Mouse (Mus musculus): ENCODE data around the gene Ip6k2.

The Ip6k2 gene

GRCm38 (mm10) chr9:108820077-108820476 is 36.5 kb downstream of the Ip6k2 start:
- no peak for DNase-seq (ENCODE audit: low read depth, low spot score)

- no peak for DNase-seq (ENCODE audit: low read depth, low spot score)
These were observed 40.6 kb downstream of the Ip6k2 start for GRCm38 (mm10) chr9:108824144-108824685.

- peak; percentile 89 for DNase-seq (ENCODE audit: low read depth, low spot score)
These were observed 41.3 kb downstream of the Ip6k2 start for GRCm38 (mm10) chr9:108824755-108825413.

- peak; percentile 85 for DNase-seq (ENCODE audit: low read depth, low spot score)
These were observed 42.5 kb downstream of the Ip6k2 start, which contains the start of gene Celsr3 for GRCm38 (mm10) chr9:108825820-108826699. Gene Celsr3, plus strand, starts transcription at chr9:108826320.

GRCm38 (mm10) chr9:108826700-108827340 is 43.2 kb downstream of the Ip6k2 start:
- peak; percentile 37 for DNase-seq (ENCODE audit: low read depth, low spot score)

GRCm38 (mm10) chr9:108827454-108827853 is 43.9 kb downstream of the Ip6k2 start:
- DNase-seq (ENCODE audit: low read depth, low spot score): no peak

GRCm38 (mm10) chr9:108827906-108828305 is 44.3 kb downstream of the Ip6k2 start:
- DNase-seq (ENCODE audit: low read depth, low spot score): no peak

GRCm38 (mm10) chr9:108831637-108832036 is 48.0 kb downstream of the Ip6k2 start:
- DNase-seq (ENCODE audit: low read depth, low spot score): no peak

- peak; percentile 68 for DNase-seq (ENCODE audit: low read depth, low spot score)
These were observed 49.0 kb downstream of the Ip6k2 start for GRCm38 (mm10) chr9:108832390-108833108.

- no peak for DNase-seq (ENCODE audit: low read depth, low spot score)
These were observed 59.4 kb downstream of the Ip6k2 start for GRCm38 (mm10) chr9:108842989-108843388.

GRCm38 (mm10) chr9:108845390-108845789 is 61.8 kb downstream of the Ip6k2 start:
- DNase-seq (ENCODE audit: low read depth, low spot score): no peak

GRCm38 (mm10) chr9:108847374-108847773 is 63.8 kb downstream of the Ip6k2 start:
- DNase-seq (ENCODE audit: low read depth, low spot score): no peak

GRCm38 (mm10) chr9:108848419-108848818 is 64.8 kb downstream of the Ip6k2 start:
- DNase-seq (ENCODE audit: low read depth, low spot score): no peak

GRCm38 (mm10) chr9:108852976-108853375 is 69.4 kb downstream of the Ip6k2 start, which contains the start of gene Slc26a6:
Gene Slc26a6, plus strand, starts transcription at chr9:108853283.
- DNase-seq (ENCODE audit: low read depth, low spot score): no peak

- peak; percentile 74 for DNase-seq (ENCODE audit: low read depth, low spot score)
These were observed 70.1 kb downstream of the Ip6k2 start for GRCm38 (mm10) chr9:108853635-108854240.

GRCm38 (mm10) chr9:108854241-108854696 is 70.7 kb downstream of the Ip6k2 start:
- DNase-seq (ENCODE audit: low read depth, low spot score): peak; percentile 66

GRCm38 (mm10) chr9:108855335-108855734 is 71.7 kb downstream of the Ip6k2 start:
- DNase-seq (ENCODE audit: low read depth, low spot score): no peak

Measured in retina, adult 2 months (tissue).